Mouse (Mus musculus): ENCODE measurements around the gene Zmiz1.

Gene Zmiz1

GRCm38 (mm10) chr14:25561716-25562115 is 102.7 kb downstream of the Zmiz1 start:
- DNase-seq (ENCODE audit: low spot score) = no peak

GRCm38 (mm10) chr14:25562447-25562846 is 103.5 kb downstream of the Zmiz1 start:
- no peak for DNase-seq (ENCODE audit: low spot score)

GRCm38 (mm10) chr14:25562909-25563308 is 103.9 kb downstream of the Zmiz1 start:
- no peak for DNase-seq (ENCODE audit: low spot score)

GRCm38 (mm10) chr14:25564577-25564976 is 105.6 kb downstream of the Zmiz1 start:
- DNase-seq (ENCODE audit: low spot score) = no peak

- DNase-seq (ENCODE audit: low spot score) = peak; percentile 79
Measured at GRCm38 (mm10) chr14:25565344-25566088, 106.5 kb downstream of the Zmiz1 start.

- DNase-seq (ENCODE audit: low spot score) = peak; percentile 66
Measured at GRCm38 (mm10) chr14:25567245-25567644, 108.3 kb downstream of the Zmiz1 start.

- DNase-seq (ENCODE audit: low spot score) = no peak
Measured at GRCm38 (mm10) chr14:25567837-25568236, 108.9 kb downstream of the Zmiz1 start.

- no peak for DNase-seq (ENCODE audit: low spot score)
Measured at GRCm38 (mm10) chr14:25574047-25574870, 115.3 kb downstream of the Zmiz1 start.

GRCm38 (mm10) chr14:25576642-25577041 is 117.7 kb downstream of the Zmiz1 start:
- no peak for DNase-seq (ENCODE audit: low spot score)

GRCm38 (mm10) chr14:25577431-25577830 is 118.4 kb downstream of the Zmiz1 start:
- no peak for DNase-seq (ENCODE audit: low spot score)

GRCm38 (mm10) chr14:25579597-25579996 is 120.6 kb downstream of the Zmiz1 start:
- no peak for DNase-seq (ENCODE audit: low spot score)

GRCm38 (mm10) chr14:25580397-25580796 is 121.4 kb downstream of the Zmiz1 start:
- DNase-seq (ENCODE audit: low spot score) = no peak

GRCm38 (mm10) chr14:25582603-25583002 is 123.6 kb downstream of the Zmiz1 start:
- no peak for DNase-seq (ENCODE audit: low spot score)

GRCm38 (mm10) chr14:25583899-25584298 is 124.9 kb downstream of the Zmiz1 start:
- no peak for DNase-seq (ENCODE audit: low spot score)

- no peak for DNase-seq (ENCODE audit: low spot score)
Measured at GRCm38 (mm10) chr14:25585545-25586301, 126.7 kb downstream of the Zmiz1 start.

- no peak for DNase-seq (ENCODE audit: low spot score)
Measured at GRCm38 (mm10) chr14:25586846-25587486, 128.0 kb downstream of the Zmiz1 start.

GRCm38 (mm10) chr14:25587487-25588001 is 128.6 kb downstream of the Zmiz1 start:
- DNase-seq (ENCODE audit: low spot score) = no peak

GRCm38 (mm10) chr14:25588156-25588555 is 129.2 kb downstream of the Zmiz1 start:
- no peak for DNase-seq (ENCODE audit: low spot score)

GRCm38 (mm10) chr14:25588946-25589937 is 130.3 kb downstream of the Zmiz1 start:
- peak; percentile 35 for DNase-seq (ENCODE audit: low spot score)

- DNase-seq (ENCODE audit: low spot score) = no peak
Measured at GRCm38 (mm10) chr14:25591000-25591399, 132.0 kb downstream of the Zmiz1 start.
